Mouse (Mus musculus) heart, postnatal 0 days (tissue): ENCODE results near the gene Angptl2.

ENCODE experiments used
- CTCF ChIP-seq: IDR thresholded peaks from 2 replicates; pipeline ENCODE4 v1.5.1; 2016; ENCODE audit warnings: antibody characterized with exemption, control low read depth, low read depth
- EP300 ChIP-seq: IDR thresholded peaks from 2 replicates; pipeline ENCODE4 v1.6.1; 2016; ENCODE audit warnings: antibody characterized with exemption, low read depth

DNA sequence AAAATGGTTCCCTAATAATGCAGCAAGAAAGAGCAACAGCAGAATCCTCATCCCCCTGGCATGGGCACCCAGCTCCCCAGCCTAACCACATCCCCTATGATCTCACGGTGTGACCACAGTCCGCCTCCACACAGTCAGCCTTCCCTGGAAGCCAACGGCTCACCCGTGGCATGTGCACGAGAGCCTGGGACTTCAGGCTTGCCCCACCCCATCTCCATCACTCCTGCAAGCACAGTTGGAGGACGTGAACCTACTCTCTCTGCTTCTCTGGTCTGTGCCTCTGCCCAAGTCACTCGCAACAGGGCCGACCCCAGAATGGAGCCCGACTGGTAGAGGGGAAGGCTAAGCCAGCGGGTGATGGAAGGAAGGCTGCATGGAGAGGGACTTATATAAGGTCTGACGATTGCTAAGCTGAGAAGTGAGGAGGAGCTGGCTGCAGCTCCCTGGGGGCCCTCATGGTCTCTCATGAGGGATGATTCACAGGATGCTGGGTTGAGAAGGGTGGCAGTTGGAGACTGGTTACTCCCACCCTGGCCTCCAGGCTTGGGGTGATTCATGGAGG is 5.6 kb downstream of the Angptl2 start:
- no peak for TF ChIP-seq EP300
- no peak for TF ChIP-seq CTCF
